Comparison of ENCODE assay signal across 26 mouse cellular contexts in genomic region chr13:52589043-52589442, GRCm38 (mm10). TPM values are rescaled to one million over a fixed set of nuclear protein-coding genes. Genes with fewer than 3 reads are reported as not detected.
DNase-seq lines count a peak whose midpoint lies in the region; ATAC-seq and TF ChIP-seq lines count a peak whose summit lies in the region.
"Had no signal": no experiment of that assay in that cellular context is flagged by ENCODE, and none has a peak within 500 bp of the region (broad histone marks: within the 10 kb centered on the region; RNA-seq: fewer than 3 reads in every experiment).

No protein-coding gene starts in this region.

- no peak for TF ChIP-seq EP300 in liver, postnatal 0 days (IDR thresholded peaks at IDR 0.05; ENCODE audit: low read depth)
- TF ChIP-seq EP300 in stomach, postnatal 0 days (optimal IDR thresholded peaks at IDR 0.05): no peak

- no peak overlapping the region for H3K27ac ChIP-seq in liver, postnatal 0 days (ENCODE audit: low read depth)
- H3K27ac ChIP-seq in liver, embryonic 11.5 days (ENCODE audit: low read depth, low read length): no peak overlapping the region
- no peak overlapping the region; the same call in 1 of the 2 replicates for H3K27ac ChIP-seq in bone marrow, adult 2 months (ENCODE audit: control insufficient read depth, insufficient read depth, low read depth, low read length, poor library complexity)
- H3K27ac ChIP-seq in small intestine, adult 2 months (ENCODE audit: insufficient read depth, low read depth, low read length): peak overlapping the region; percentile 7; the same call in 1 of the 2 replicates
- no peak overlapping the region for H3K27ac ChIP-seq in stomach, postnatal 0 days (replicated peaks)
- H3K27ac ChIP-seq: embryonic facial prominence, embryonic 12.5 days; embryonic facial prominence, embryonic 15.5 days; gastrocnemius, adult 2 months; hindbrain, embryonic 10.5 days; hindbrain, embryonic 13.5 days; intestine, embryonic 15.5 days had no signal

- no peak overlapping the region for H3K9ac ChIP-seq in liver, postnatal 0 days (replicated peaks)
- no peak overlapping the region for H3K9ac ChIP-seq in liver, embryonic 11.5 days (ENCODE audit: low read depth, low read length)
- no peak overlapping the region for H3K9ac ChIP-seq in stomach, postnatal 0 days (ENCODE audit: low read length)
- H3K9ac ChIP-seq: embryonic facial prominence, embryonic 12.5 days; embryonic facial prominence, embryonic 15.5 days; forebrain, postnatal 0 days; hindbrain, embryonic 13.5 days; intestine, embryonic 15.5 days had no signal

- no peak overlapping the region for H3K4me3 ChIP-seq in liver, postnatal 0 days (ENCODE audit: low read depth, low read length)
- H3K4me3 ChIP-seq in liver, embryonic 11.5 days (ENCODE audit: low read depth, low read length): no peak overlapping the region
- peak overlapping the region; percentile 16 for H3K4me3 ChIP-seq in bone marrow, adult 2 months (replicated peaks; ENCODE audit: control insufficient read depth, low read depth, low read length)
- peak overlapping the region; percentile 71 for H3K4me3 ChIP-seq in megakaryocyte, embryonic 14.5 days (replicated peaks)
- no peak overlapping the region for H3K4me3 ChIP-seq in small intestine, adult 2 months (ENCODE audit: low read depth, low read length)
- no peak overlapping the region for H3K4me3 ChIP-seq in stomach, postnatal 0 days (ENCODE audit: low read depth, low read length)
- H3K4me3 ChIP-seq: embryonic facial prominence, embryonic 12.5 days; embryonic facial prominence, embryonic 15.5 days; gastrocnemius, adult 2 months; hindbrain, embryonic 10.5 days; hindbrain, embryonic 13.5 days; intestine, embryonic 15.5 days had no signal

- ATAC-seq in liver, postnatal 0 days: no peak
- no peak for ATAC-seq in liver, embryonic 11.5 days (replicated peaks; ENCODE audit: low FRiP score)
- no peak for ATAC-seq in stomach, postnatal 0 days (ENCODE audit: low FRiP score, low TSS enrichment)
- ATAC-seq: forebrain, embryonic 14.5 days; forebrain, postnatal 0 days; hindbrain, embryonic 16.5 days; intestine, embryonic 15.5 days had no signal

- TF ChIP-seq POLR2A in bone marrow, adult 2 months (IDR thresholded peaks at IDR 0.05; ENCODE audit: borderline replicate concordance, control insufficient read depth, low read depth, low read length): no peak
- TF ChIP-seq POLR2A in small intestine, adult 2 months (IDR thresholded peaks at IDR 0.05; ENCODE audit: low read depth, low read length): no peak

- H3K36me3 ChIP-seq in liver, postnatal 0 days (replicated peaks; ENCODE audit: insufficient read depth, low read length): 0 out of 2 replicates have a peak, but pooled peaks cover 2% of the 10 kb centered on the region
- no peaks in the 10 kb centered on the region for H3K36me3 ChIP-seq in liver, embryonic 11.5 days (ENCODE audit: control insufficient read depth, insufficient read depth, low read length)
- H3K36me3 ChIP-seq in megakaryocyte, embryonic 14.5 days (replicated peaks; ENCODE audit: low read length): peaks cover 80% of the 10 kb centered on the region
- no peaks in the 10 kb centered on the region for H3K36me3 ChIP-seq in small intestine, adult 2 months (ENCODE audit: control insufficient read depth, insufficient read depth, low read length)
- no peaks in the 10 kb centered on the region for H3K36me3 ChIP-seq in stomach, postnatal 0 days (ENCODE audit: control insufficient read depth, insufficient read depth, low read length)
- H3K36me3 ChIP-seq: embryonic facial prominence, embryonic 12.5 days; embryonic facial prominence, embryonic 15.5 days; hindbrain, embryonic 10.5 days; hindbrain, embryonic 13.5 days; intestine, embryonic 15.5 days had no signal

- H3K9me3 ChIP-seq in liver, postnatal 0 days (ENCODE audit: low read length): no peaks in the 10 kb centered on the region
- H3K9me3 ChIP-seq in liver, embryonic 11.5 days (ENCODE audit: control insufficient read depth, low read length): no peaks in the 10 kb centered on the region
- no peaks in the 10 kb centered on the region for H3K9me3 ChIP-seq in megakaryocyte, embryonic 14.5 days
- no peaks in the 10 kb centered on the region for H3K9me3 ChIP-seq in stomach, postnatal 0 days (ENCODE audit: control insufficient read depth, low read length)
- H3K9me3 ChIP-seq: embryonic facial prominence, embryonic 12.5 days; embryonic facial prominence, embryonic 15.5 days; hindbrain, embryonic 13.5 days; intestine, embryonic 15.5 days had no signal

- WGBS in liver, postnatal 0 days (ENCODE audit: insufficient replicate concordance): 68% methylated on average over 4 of the region's 4 CpGs
- 81% methylated on average over 4 of the region's 4 CpGs for WGBS in liver, embryonic 11.5 days
- WGBS in bone marrow, adult 2 months: 37% methylated on average over 4 of the region's 4 CpGs
- WGBS in small intestine, adult 2 months: 91% methylated on average over 4 of the region's 4 CpGs
- 89% methylated on average over 4 of the region's 4 CpGs for WGBS in stomach, postnatal 0 days

- no peak for DNase-seq in liver, postnatal 0 days
- no peak for DNase-seq in liver, embryonic 11.5 days (ENCODE audit: low spot score)
- DNase-seq in spleen, postnatal 36 days (ENCODE audit: low spot score in 2 of 2): no peak
- no peak for DNase-seq in adipocyte (ENCODE audit: low spot score)
- DNase-seq in stomach, postnatal 0 days (ENCODE audit: low spot score): no peak
- DNase-seq: adrenal gland, adult 2 months; adrenal gland, postnatal 14 days; B cell, adult 2 months; cerebellum, adult 11-12 months; cerebellum, adult 8-10 months; cerebellum, postnatal 14 days; forebrain, postnatal 0 days; gastrocnemius, adult 2 months; gastrocnemius, postnatal 14 days; heart, postnatal 36 days had no signal

- no peak for TF ChIP-seq CTCF in liver, postnatal 0 days (IDR thresholded peaks at IDR 0.05; ENCODE audit: low read depth)
- no peak for TF ChIP-seq CTCF in bone marrow, adult 2 months (IDR thresholded peaks at IDR 0.05; ENCODE audit: control insufficient read depth, insufficient read depth, low read length)
- no peak for TF ChIP-seq CTCF in small intestine, adult 2 months (IDR thresholded peaks at IDR 0.05; ENCODE audit: extremely low read depth, insufficient read length, insufficient replicate concordance, low read depth, low read length)
- TF ChIP-seq CTCF in stomach, postnatal 0 days (IDR thresholded peaks at IDR 0.05; ENCODE audit: low read depth): no peak

- peak overlapping the region; percentile 4; the same call in 1 of the 2 replicates for H3K4me2 ChIP-seq in liver, postnatal 0 days (ENCODE audit: low read depth, low read length)
- H3K4me2 ChIP-seq in liver, embryonic 11.5 days: no peak overlapping the region
- H3K4me2 ChIP-seq in stomach, postnatal 0 days (replicated peaks; ENCODE audit: low read depth): no peak overlapping the region
- H3K4me2 ChIP-seq: embryonic facial prominence, embryonic 12.5 days; embryonic facial prominence, embryonic 15.5 days; heart, embryonic 11.5 days; hindbrain, embryonic 13.5 days; intestine, embryonic 15.5 days had no signal

- H3K4me1 ChIP-seq in liver, postnatal 0 days (ENCODE audit: insufficient read depth): peaks cover 4% of the 10 kb centered on the region; the same call in 1 of the 2 replicates
- 0 out of 2 replicates have a peak, but pooled peaks cover 2% of the 10 kb centered on the region for H3K4me1 ChIP-seq in liver, embryonic 11.5 days (replicated peaks; ENCODE audit: control insufficient read depth, insufficient read depth, low read length)
- peaks cover 6% of the 10 kb centered on the region for H3K4me1 ChIP-seq in bone marrow, adult 2 months (ENCODE audit: control insufficient read depth, insufficient read depth, low read length)
- H3K4me1 ChIP-seq in megakaryocyte, embryonic 14.5 days: peaks cover 86% of the 10 kb centered on the region
- peaks cover 2% of the 10 kb centered on the region; the same call in 1 of the 2 replicates for H3K4me1 ChIP-seq in small intestine, adult 2 months (ENCODE audit: control insufficient read depth, insufficient read depth, insufficient read length, low read length)
- H3K4me1 ChIP-seq in stomach, postnatal 0 days (replicated peaks; ENCODE audit: control insufficient read depth, insufficient read depth): no peaks in the 10 kb centered on the region
- H3K4me1 ChIP-seq: embryonic facial prominence, embryonic 12.5 days; embryonic facial prominence, embryonic 15.5 days; hindbrain, embryonic 13.5 days had no signal

- no peaks in the 10 kb centered on the region for H3K27me3 ChIP-seq in liver, postnatal 0 days (ENCODE audit: insufficient read depth, low read length)
- no peaks in the 10 kb centered on the region for H3K27me3 ChIP-seq in liver, embryonic 11.5 days (replicated peaks; ENCODE audit: control insufficient read depth, insufficient read depth, low read length)
- no peaks in the 10 kb centered on the region for H3K27me3 ChIP-seq in megakaryocyte, embryonic 14.5 days (replicated peaks)
- no peaks in the 10 kb centered on the region for H3K27me3 ChIP-seq in small intestine, adult 2 months (ENCODE audit: control insufficient read depth, insufficient read depth, low read length)
- H3K27me3 ChIP-seq in stomach, postnatal 0 days (ENCODE audit: control insufficient read depth, insufficient read depth, low read length): no peaks in the 10 kb centered on the region
- H3K27me3 ChIP-seq: embryonic facial prominence, embryonic 12.5 days; embryonic facial prominence, embryonic 15.5 days; intestine, embryonic 15.5 days had no signal

RNA-seq across cellular contexts. Expression of gene Syk, which starts 6.1 kb away (rescaled TPM):
- polyA plus RNA-seq in liver, postnatal 0 days (2015; fragmentation: Nextera tagmentation; extraction: Ambion mirVana): 6.0 and 6.8 TPM in 2 replicates
- polyA plus RNA-seq in liver, embryonic 11.5 days (2014; fragmentation: Nextera tagmentation; extraction: Ambion mirVana): 10.1 and 10.7 TPM in 2 replicates
- 52.8 and 120 TPM in 2 replicates for polyA plus RNA-seq in bone marrow, adult 2 months (2011; ENCODE audit: insufficient read depth, insufficient read length, low replicate concordance, missing spikeins)
- 33.3 and 55.7 TPM in 2 replicates for polyA plus RNA-seq in megakaryocyte, embryonic 14.5 days (2012; ENCODE audit: insufficient read depth, low replicate concordance)
- 4.7 and 8.3 TPM in 2 replicates for polyA plus RNA-seq in small intestine, adult 2 months (2012; rRNA removed)
- 1.7 and 1.9 TPM in 2 replicates for polyA plus RNA-seq in stomach, postnatal 0 days (2015; fragmentation: Nextera tagmentation; extraction: Ambion mirVana)

RNA-seq across cellular contexts. Expression of gene Diras2, which starts 58.0 kb away (rescaled TPM):
- 0.12 and 0.19 TPM in 2 replicates for polyA plus RNA-seq in liver, postnatal 0 days (2015; fragmentation: Nextera tagmentation; extraction: Ambion mirVana)
- 0.05 and 0.10 TPM in 2 replicates for polyA plus RNA-seq in liver, embryonic 11.5 days (2014; fragmentation: Nextera tagmentation; extraction: Ambion mirVana)
- polyA plus RNA-seq in bone marrow, adult 2 months (2011; ENCODE audit: insufficient read depth, insufficient read length, low replicate concordance, missing spikeins): 3.1 and 5.9 TPM in 2 replicates
- 1.3 TPM in 1 of 2 replicates, not detected in the other for polyA plus RNA-seq in megakaryocyte, embryonic 14.5 days (2012; ENCODE audit: insufficient read depth, low replicate concordance)
- polyA plus RNA-seq in small intestine, adult 2 months (2012; rRNA removed): 0.44 and 1.7 TPM in 2 replicates
- 0.31 and 0.39 TPM in 2 replicates for polyA plus RNA-seq in stomach, postnatal 0 days (2015; fragmentation: Nextera tagmentation; extraction: Ambion mirVana)

Comparison
In these comparisons a context has a peak if more than half of its experiments do, and no peak if none do; other contexts are left out.
1. H3K4me3 ChIP-seq: peak in bone marrow, adult 2 months (single experiment) and megakaryocyte, embryonic 14.5 days (single experiment); none in liver, postnatal 0 days (single experiment), liver, embryonic 11.5 days (single experiment), small intestine, adult 2 months (single experiment) and stomach, postnatal 0 days (single experiment).